Mouse (Mus musculus): Measurements from ENCODE around the gene Gdf15. TPM values are rescaled to one million over a fixed set of nuclear protein-coding genes. Genes with fewer than 3 reads are reported as not detected.
A peak's percentile ranks its signal among the peaks of the same experiment; 100 is the strongest.

The Gdf15 gene
- polyA plus RNA-seq, 1 experiment from 2014 or later: 0.17 TPM

DNA sequence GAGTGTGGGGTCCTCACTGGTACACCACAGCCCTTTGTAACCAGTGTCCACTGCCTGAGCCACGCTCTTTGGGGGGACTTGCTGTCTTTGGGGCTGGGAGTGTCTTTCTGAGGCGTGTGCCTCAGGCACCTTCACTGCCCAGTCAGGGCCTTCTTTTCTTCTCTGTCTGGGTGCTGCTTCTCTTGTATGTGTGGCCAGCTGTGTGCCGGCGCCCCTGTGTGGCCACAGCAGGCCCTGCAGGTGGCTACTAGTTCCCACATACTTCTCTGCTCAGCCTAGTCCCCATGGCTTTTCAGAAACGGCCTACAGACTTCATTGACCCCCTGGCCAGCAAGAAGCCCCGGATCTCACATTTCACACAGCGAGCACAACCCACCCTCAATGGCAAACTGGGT lies 47.0 kb downstream of the Gdf15 start:
- Histone ChIP-seq H3K27ac (ENCODE audit: low read length) (no peak overlapping the region), H3K9ac (replicated peaks; ENCODE audit: low read depth, low read length) (no peak overlapping the region), H3K36me3 (ENCODE audit: control insufficient read depth, insufficient read depth, low read length) (peaks cover 64% of the 10 kb centered on the region), H3K27me3 (ENCODE audit: control insufficient read depth, insufficient read depth, low read length) (no peaks in the 10 kb centered on the region), H3K4me1 (ENCODE audit: control insufficient read depth, insufficient read depth, low read length) (no peaks in the 10 kb centered on the region), H3K9me3 (ENCODE audit: control insufficient read depth, low read depth, low read length) (no peaks in the 10 kb centered on the region), H3K4me2 (replicated peaks; ENCODE audit: low read depth, low read length) (no peak overlapping the region), H3K4me3 (ENCODE audit: low read depth, low read length) (no peak overlapping the region)
- WGBS: 35% methylated on average over 7 of the region's 7 CpGs
- peak; percentile 42; the same call in 1 of the 2 replicates for ATAC-seq (ENCODE audit: insufficient number of reproducible peaks, insufficient read depth, low FRiP score, low read depth)

DNA sequence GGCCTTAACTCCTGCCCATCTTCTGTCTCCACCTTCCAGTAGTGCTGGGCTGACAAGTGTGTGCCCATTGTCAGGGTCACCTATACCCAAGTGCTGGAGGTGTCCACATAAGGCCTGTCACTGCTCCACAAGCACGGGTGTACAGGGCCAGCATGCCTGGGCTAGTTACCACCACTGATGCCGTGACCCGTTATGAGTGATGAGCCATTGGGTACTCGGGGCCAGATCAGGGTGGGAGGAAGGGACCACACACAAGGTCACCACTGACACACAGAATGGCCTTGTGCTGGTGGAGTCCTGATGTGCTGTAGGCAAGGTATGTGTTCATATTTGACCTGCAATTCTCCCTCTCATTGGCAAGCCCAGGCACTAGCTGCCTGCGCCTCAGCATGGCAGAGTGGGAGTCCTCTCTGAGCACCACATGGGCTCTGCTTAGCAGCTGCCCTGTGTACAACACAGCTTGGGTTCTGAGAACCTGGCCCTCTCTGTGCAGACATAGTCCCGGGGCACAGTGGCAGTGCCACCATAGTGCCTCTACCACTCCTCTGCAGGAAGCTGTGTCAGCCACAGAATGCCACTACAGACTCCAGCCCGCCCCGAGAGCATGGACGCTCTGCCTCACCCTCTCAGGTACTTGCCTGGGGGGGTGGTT lies 47.5 kb downstream of the Gdf15 start:
- WGBS: 87% methylated on average over 9 of the region's 9 CpGs
- H3K9me3 ChIP-seq (ENCODE audit: control insufficient read depth, low read depth, low read length): no peaks in the 10 kb centered on the region
- no peak overlapping the region for H3K4me2 ChIP-seq (replicated peaks; ENCODE audit: low read depth, low read length)
- H3K27me3 ChIP-seq (ENCODE audit: control insufficient read depth, insufficient read depth, low read length): no peaks in the 10 kb centered on the region
- ATAC-seq (ENCODE audit: insufficient number of reproducible peaks, insufficient read depth, low FRiP score, low read depth): no peak
- no peaks in the 10 kb centered on the region for H3K4me1 ChIP-seq (ENCODE audit: control insufficient read depth, insufficient read depth, low read length)
- peaks cover 64% of the 10 kb centered on the region for H3K36me3 ChIP-seq (ENCODE audit: control insufficient read depth, insufficient read depth, low read length)
- no peak overlapping the region for H3K9ac ChIP-seq (replicated peaks; ENCODE audit: low read depth, low read length)
- H3K4me3 ChIP-seq (ENCODE audit: low read depth, low read length): no peak overlapping the region
- H3K27ac ChIP-seq (ENCODE audit: low read length): no peak overlapping the region

GRCm38 (mm10) chr8:70583476-70584387 lies 48.5 kb downstream of the Gdf15 start:
- no peak overlapping the region for H3K4me2 ChIP-seq (replicated peaks; ENCODE audit: low read depth, low read length)
- no peaks in the 10 kb centered on the region for H3K4me1 ChIP-seq (ENCODE audit: control insufficient read depth, insufficient read depth, low read length)
- no peak for ATAC-seq (ENCODE audit: insufficient number of reproducible peaks, insufficient read depth, low FRiP score, low read depth)
- 91% methylated on average over 18 of the region's 18 CpGs for WGBS
- H3K36me3 ChIP-seq (ENCODE audit: control insufficient read depth, insufficient read depth, low read length): peaks cover 66% of the 10 kb centered on the region
- no peaks in the 10 kb centered on the region for H3K9me3 ChIP-seq (ENCODE audit: control insufficient read depth, low read depth, low read length)
- H3K4me3 ChIP-seq (ENCODE audit: low read depth, low read length): no peak overlapping the region
- no peak overlapping the region for H3K27ac ChIP-seq (ENCODE audit: low read length)
- no peaks in the 10 kb centered on the region for H3K27me3 ChIP-seq (ENCODE audit: control insufficient read depth, insufficient read depth, low read length)
- no peak overlapping the region for H3K9ac ChIP-seq (replicated peaks; ENCODE audit: low read depth, low read length)

Other genes with a start within 250 kb of the Gdf15 start
- 21.6 and 23.0 TPM in 2 replicates for gene Crtc1, start 192.9 kb downstream of the Gdf15 start, polyA plus RNA-seq (2014; fragmentation: Nextera tagmentation; extraction: Ambion mirVana)
- gene Klhl26, start 155.5 kb downstream of the Gdf15 start, polyA plus RNA-seq (2014; fragmentation: Nextera tagmentation; extraction: Ambion mirVana): 20.9 and 22.1 TPM in 2 replicates
- gene Tmem59l, start 145.1 kb downstream of the Gdf15 start, polyA plus RNA-seq (2014; fragmentation: Nextera tagmentation; extraction: Ambion mirVana): 4.8 and 6.4 TPM in 2 replicates
- gene Crlf1, start 139.3 kb downstream of the Gdf15 start, polyA plus RNA-seq (2014; fragmentation: Nextera tagmentation; extraction: Ambion mirVana): 1.6 and 1.8 TPM in 2 replicates
- gene Rex1bd, start 125.7 kb downstream of the Gdf15 start, polyA plus RNA-seq (2014; fragmentation: Nextera tagmentation; extraction: Ambion mirVana): 132 and 149 TPM in 2 replicates
- 1,056 and 1,119 TPM in 2 replicates for gene Uba52, start 121.7 kb downstream of the Gdf15 start, polyA plus RNA-seq (2014; fragmentation: Nextera tagmentation; extraction: Ambion mirVana)
- 258 and 281 TPM in 2 replicates for gene Fkbp8, start 104.7 kb downstream of the Gdf15 start, polyA plus RNA-seq (2014; fragmentation: Nextera tagmentation; extraction: Ambion mirVana)
- 58.9 and 72.3 TPM in 2 replicates for gene Kxd1, start 104.5 kb downstream of the Gdf15 start, polyA plus RNA-seq (2014; fragmentation: Nextera tagmentation; extraction: Ambion mirVana)
- 17.1 and 17.9 TPM in 2 replicates for gene Ell, start 93.0 kb downstream of the Gdf15 start, polyA plus RNA-seq (2014; fragmentation: Nextera tagmentation; extraction: Ambion mirVana)
- 81.3 and 82.4 TPM in 2 replicates for gene Isyna1, start 38.1 kb downstream of the Gdf15 start, polyA plus RNA-seq (2014; fragmentation: Nextera tagmentation; extraction: Ambion mirVana)
- 121 and 122 TPM in 2 replicates for gene Ssbp4, start 23.6 kb downstream of the Gdf15 start, polyA plus RNA-seq (2014; fragmentation: Nextera tagmentation; extraction: Ambion mirVana)
- 1.9 and 2.9 TPM in 2 replicates for gene Lrrc25, start 16.3 kb downstream of the Gdf15 start, polyA plus RNA-seq (2014; fragmentation: Nextera tagmentation; extraction: Ambion mirVana)
- 67.7 and 70.8 TPM in 2 replicates for gene Pgpep1, start 27.9 kb upstream of the Gdf15 start, polyA plus RNA-seq (2014; fragmentation: Nextera tagmentation; extraction: Ambion mirVana)
- gene Lsm4, start 40.8 kb upstream of the Gdf15 start, polyA plus RNA-seq (2014; fragmentation: Nextera tagmentation; extraction: Ambion mirVana): 234 and 244 TPM in 2 replicates
- 78.9 and 105 TPM in 2 replicates for gene Jund, start 66.5 kb upstream of the Gdf15 start, polyA plus RNA-seq (2014; fragmentation: Nextera tagmentation; extraction: Ambion mirVana)
- gene Iqcn, start 71.0 kb upstream of the Gdf15 start, polyA plus RNA-seq (2014; fragmentation: Nextera tagmentation; extraction: Ambion mirVana): 0.06 and 0.10 TPM in 2 replicates
- 0.51 and 0.63 TPM in 2 replicates for gene Gm3336, start 86.1 kb upstream of the Gdf15 start, polyA plus RNA-seq (2014; fragmentation: Nextera tagmentation; extraction: Ambion mirVana)
- 0.29 and 0.32 TPM in 2 replicates for gene Pde4c, start 91.3 kb upstream of the Gdf15 start, polyA plus RNA-seq (2014; fragmentation: Nextera tagmentation; extraction: Ambion mirVana)
- 27.0 and 28.7 TPM in 2 replicates for gene Rab3a, start 122.2 kb upstream of the Gdf15 start, polyA plus RNA-seq (2014; fragmentation: Nextera tagmentation; extraction: Ambion mirVana)
- gene Mpv17l2, start 128.5 kb upstream of the Gdf15 start, polyA plus RNA-seq (2014; fragmentation: Nextera tagmentation; extraction: Ambion mirVana): 42.8 and 43.1 TPM in 2 replicates
- gene Pik3r2, start 144.3 kb upstream of the Gdf15 start, polyA plus RNA-seq (2014; fragmentation: Nextera tagmentation; extraction: Ambion mirVana): 44.5 and 45.1 TPM in 2 replicates
- 10.7 and 13.2 TPM in 2 replicates for gene Mast3, start 172.6 kb upstream of the Gdf15 start, polyA plus RNA-seq (2014; fragmentation: Nextera tagmentation; extraction: Ambion mirVana)
- gene Il12rb1, start 176.0 kb upstream of the Gdf15 start, polyA plus RNA-seq (2014; fragmentation: Nextera tagmentation; extraction: Ambion mirVana): 0.59 TPM in 1 of 2 replicates, not detected in the other
- gene Arrdc2, start 207.3 kb upstream of the Gdf15 start, polyA plus RNA-seq (2014; fragmentation: Nextera tagmentation; extraction: Ambion mirVana): 5.8 and 8.7 TPM in 2 replicates
- gene Kcnn1, start 230.8 kb upstream of the Gdf15 start, polyA plus RNA-seq (2014; fragmentation: Nextera tagmentation; extraction: Ambion mirVana): 1.6 and 2.1 TPM in 2 replicates
- gene Ccdc124, start 241.5 kb upstream of the Gdf15 start, polyA plus RNA-seq (2014; fragmentation: Nextera tagmentation; extraction: Ambion mirVana): 92.1 and 102 TPM in 2 replicates

All from stomach, embryonic 14.5 days (tissue).